Mouse (Mus musculus) liver (tissue): ENCODE data around the gene Actn4.
A peak's percentile ranks its signal among the peaks of the same experiment; 100 is the strongest.

ENCODE experiments used
- DNase-seq: peaks from one replicate; pipeline ENCODE4 v3.0.0-alpha.2; 2020; ENCODE audit warnings: mixed read lengths

Actn4 gene

DNA sequence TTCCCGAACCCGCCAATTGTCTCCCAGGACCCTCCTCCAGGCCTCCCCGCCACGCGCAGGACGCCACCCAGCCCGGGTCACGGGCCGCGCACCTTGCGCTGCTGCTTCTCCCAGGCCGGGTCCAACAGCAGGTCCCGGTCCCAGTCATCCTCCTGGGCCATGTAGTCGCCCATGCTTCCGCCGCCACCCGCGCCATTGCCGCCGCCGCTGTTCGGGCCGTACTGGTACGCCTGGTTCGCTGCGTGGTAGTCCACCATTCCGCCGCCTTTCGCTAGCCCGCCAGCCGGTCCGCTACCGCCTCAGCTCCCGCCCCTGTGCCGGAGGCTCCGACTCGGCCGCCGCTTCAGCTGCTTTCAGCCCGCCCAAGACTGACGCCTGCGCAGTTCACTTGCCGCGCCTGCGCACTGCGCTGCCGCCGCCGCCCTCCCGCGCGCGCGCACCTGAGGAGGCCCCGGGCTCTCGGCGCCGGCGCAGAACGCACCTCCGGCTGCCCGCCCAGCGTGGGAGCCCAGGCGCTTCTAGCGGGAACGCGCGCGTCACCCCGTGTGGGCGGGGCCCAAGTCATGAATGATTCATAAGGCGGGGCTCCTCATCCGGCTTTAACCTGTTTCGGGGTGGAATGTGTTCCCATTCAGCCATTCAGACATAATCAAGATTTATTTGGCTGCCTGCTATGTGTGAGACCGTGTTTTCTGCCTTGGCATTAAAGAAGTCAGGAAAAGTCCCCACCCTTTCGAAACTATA lies at the start of gene Actn4:
Gene Actn4, minus strand, starts transcription at position 414 of the 744 bp plus-strand sequence.
- peak; percentile 99 for DNase-seq

GRCm38 (mm10) chr7:29008714-29009113 lies 46.6 kb upstream of the Actn4 start:
- DNase-seq, result peak; percentile 48

GRCm38 (mm10) chr7:29008171-29008570 lies 46.0 kb upstream of the Actn4 start:
- DNase-seq, result no peak

- no peak for DNase-seq
Measured at GRCm38 (mm10) chr7:29007224-29008101, 45.3 kb upstream of the Actn4 start.

DNA sequence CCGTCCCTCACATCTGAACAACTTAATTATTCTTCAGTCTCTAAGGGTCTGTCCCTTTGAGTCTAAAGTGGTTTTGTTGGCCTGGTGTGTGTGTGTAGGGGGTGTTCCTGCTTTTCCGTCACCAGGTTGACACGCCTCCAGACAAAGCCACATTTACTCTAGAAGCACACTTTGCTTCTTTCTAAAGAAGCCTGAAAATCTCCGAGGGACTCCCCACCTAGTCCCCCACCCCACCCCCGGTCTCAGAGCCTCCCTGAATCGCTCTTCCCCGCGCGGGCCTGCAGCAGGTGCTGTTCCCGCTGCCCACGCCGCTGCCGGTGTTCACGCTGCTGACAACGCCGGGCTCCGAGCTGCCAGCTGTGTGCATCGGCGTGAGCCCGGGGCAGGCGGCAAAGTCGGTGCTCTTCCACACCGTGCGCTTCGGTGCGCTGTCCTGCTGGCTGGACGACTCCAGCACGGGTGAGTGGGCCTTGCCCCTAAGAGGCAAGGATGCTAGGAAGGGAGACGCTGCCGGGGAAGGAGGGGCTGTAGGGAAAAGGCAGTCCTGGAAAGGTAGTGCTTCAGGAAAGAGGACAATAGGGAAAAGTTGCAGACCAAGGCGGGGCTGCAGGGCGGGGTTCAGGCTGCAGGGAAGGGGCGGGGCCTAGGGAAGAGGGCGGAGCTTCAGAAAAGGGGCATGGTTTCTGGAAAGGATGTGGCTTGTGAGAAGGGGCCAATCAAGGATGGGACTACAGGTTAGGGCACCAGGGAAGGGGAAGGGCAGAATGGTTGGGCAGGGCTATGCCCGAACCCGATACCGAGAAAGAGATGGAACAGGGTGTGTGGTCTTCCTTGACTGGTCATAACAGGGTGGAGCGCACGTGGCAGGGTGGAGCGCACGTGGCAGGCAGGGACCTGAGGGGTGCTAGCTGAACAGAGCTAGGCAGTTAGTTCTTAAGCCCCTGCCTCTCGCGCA lies 38.8 kb upstream of the Actn4 start:
- peak; percentile 91 for DNase-seq

- DNase-seq, result no peak
Measured at GRCm38 (mm10) chr7:28993402-28993801, 31.3 kb upstream of the Actn4 start.

DNA sequence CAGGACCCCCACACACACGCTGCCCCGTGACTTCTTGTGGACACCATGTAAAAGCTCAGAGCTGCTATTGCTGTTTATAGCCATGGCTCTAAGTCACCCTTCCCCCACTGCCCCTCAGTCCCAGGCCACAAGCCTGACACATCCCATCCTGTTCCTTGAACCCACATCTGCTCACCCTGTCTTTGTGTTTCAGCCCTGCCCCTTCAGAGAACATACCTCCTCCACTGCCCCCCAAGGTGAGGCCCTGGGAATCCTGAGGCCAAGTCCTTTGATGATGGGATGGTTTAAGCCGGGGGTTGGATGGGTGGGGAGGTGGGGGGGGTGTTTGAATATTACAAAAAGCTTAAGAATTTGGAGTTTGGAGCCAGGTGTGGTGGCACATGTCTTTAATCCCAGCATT lies 30.9 kb upstream of the Actn4 start:
- no peak for DNase-seq

- no peak for DNase-seq
Measured at GRCm38 (mm10) chr7:28991616-28992015, 29.5 kb upstream of the Actn4 start.

DNA sequence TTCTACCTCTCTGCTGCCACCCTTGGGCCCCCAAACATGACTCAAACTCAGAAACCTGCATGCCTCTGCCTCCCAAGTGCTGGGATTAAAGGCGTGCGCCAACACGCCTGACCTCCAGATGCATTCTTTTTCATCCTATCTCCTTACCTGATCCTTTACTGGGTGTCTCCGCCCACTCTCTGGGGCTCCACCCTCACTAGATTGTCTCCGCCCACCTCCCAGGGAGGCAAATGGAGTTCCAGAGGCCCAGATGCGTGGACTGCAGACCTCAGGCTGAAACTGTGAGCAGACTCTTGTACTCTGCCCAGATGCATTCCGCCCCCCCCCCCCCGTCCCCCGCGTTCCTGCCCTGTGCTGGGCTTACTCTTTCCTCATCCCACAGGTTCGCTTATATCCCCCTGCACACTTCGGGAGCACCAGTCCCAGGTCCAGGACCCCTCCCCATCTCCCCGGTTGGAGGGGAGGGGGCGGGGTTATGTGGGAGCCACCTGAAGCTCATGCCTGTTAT lies 28.7 kb upstream of the Actn4 start:
- peak; percentile 60 for DNase-seq

GRCm38 (mm10) chr7:28985207-28985606 lies 23.1 kb upstream of the Actn4 start:
- DNase-seq, result no peak

DNA sequence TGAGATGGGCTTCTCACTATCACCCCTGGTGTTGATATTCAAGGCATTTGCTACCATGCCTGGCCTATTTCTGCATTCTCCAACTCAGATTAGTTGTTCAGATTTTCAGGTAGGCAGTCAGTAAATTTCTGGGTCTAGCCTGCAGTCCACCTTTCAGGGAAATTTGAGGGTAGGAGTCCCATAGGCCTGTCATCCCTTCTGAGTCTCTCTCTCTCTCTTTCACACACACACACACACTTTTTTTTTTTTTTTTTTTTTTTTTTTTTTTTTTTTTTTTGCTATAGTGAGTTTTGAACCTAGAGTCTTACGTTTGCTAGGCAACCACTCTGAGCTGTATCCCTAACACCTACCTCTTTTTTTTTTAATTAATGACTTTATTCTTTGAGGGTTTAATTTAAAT lies 22.3 kb upstream of the Actn4 start:
- no peak for DNase-seq

GRCm38 (mm10) chr7:28983849-28984248 lies 21.7 kb upstream of the Actn4 start:
- no peak for DNase-seq

GRCm38 (mm10) chr7:28983141-28983564 lies 21.0 kb upstream of the Actn4 start:
- no peak for DNase-seq

DNA sequence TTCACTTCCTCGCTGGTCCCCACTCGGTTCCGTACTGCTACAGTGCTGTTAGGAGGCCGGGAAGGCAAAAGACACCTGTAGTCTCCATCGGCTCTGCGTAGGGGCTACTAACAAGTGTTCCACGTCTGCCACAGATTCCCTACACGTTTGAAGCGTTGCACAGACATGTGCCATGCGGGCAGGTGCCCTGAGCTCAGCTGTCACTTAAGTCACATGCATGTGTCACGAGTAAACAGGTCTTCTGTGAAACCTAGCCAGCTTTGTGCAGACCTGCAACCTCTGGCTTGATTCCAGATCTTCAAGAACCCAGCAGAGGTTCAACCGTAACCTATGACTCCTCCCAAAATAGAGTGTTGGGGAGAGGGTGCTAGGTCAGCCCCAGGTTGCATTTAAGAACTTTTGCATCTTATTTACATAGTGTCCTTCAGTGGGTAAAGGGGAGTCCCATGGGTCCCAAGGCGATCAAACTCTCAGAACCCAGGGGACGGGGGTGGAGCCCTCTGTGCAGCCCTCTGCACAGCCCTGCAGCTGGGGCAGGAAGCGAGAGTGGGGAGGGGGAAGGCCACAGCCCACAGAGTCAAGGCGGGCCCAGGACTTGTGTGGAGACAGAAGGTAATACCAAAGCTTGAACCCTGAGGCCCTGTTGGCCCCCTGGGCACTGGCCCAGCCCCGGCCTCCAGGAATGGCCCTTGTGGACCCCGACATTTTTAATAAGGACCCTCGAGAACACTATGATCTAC lies 20.3 kb upstream of the Actn4 start:
- peak; percentile 63 for DNase-seq

- DNase-seq, result peak; percentile 98
Measured at GRCm38 (mm10) chr7:28981651-28982273, 19.6 kb upstream of the Actn4 start, which contains the start of the genes Eif3k and Map4k1. Gene Eif3k, minus strand, starts transcription at chr7:28981864. Gene Map4k1, plus strand, starts transcription at chr7:28982050.

DNA sequence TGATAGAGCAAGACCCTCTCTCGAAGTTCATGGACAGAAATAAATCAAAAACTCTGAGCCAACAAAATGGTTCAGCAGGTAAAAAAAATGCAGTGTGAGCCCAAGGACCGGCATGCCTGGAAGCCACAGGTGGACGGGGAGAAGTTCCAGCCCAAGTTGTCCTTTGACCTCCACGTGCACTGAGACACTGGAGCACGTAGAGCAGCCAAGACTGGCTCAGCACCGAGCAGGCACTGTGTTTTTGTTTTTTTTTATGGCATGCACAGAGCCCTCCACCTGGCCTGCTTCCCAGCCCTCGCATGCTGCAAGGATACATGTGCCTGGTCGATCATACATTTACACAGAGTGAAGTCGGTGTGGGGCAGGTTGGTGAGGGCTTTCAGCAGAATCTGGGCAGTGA lies 15.4 kb upstream of the Actn4 start:
- DNase-seq, result no peak

GRCm38 (mm10) chr7:28973025-28973424 lies 10.9 kb upstream of the Actn4 start:
- DNase-seq, result no peak

DNA sequence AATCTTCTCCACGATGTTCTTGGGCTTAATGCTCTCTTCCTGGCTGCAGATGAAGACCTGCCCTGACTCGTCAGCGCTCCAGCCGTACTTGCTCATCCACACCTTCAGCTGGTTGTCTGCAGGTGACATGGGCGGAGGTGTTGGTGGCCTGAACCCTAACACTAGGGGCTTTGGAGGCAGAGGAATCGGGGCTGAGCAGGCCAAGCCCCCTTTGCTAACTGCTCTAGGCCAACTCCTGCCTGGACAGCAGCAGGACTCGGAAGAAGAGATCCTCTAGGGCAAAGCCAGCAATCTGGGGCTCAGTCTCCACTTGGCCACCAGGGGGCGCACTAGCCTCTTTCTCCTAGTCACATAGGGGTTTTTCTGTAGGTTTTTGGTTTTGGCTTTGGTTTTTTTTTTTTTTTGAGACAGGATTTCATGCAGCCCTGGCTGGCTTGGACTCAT lies 10.4 kb upstream of the Actn4 start:
- DNase-seq, result peak; percentile 84

GRCm38 (mm10) chr7:28971770-28972269 lies 9.7 kb upstream of the Actn4 start:
- DNase-seq, result no peak

- no peak for DNase-seq
Measured at GRCm38 (mm10) chr7:28971029-28971428, 8.9 kb upstream of the Actn4 start.
